28 mouse cellular contexts compared by ENCODE assay signal in the genomic region with DNA sequence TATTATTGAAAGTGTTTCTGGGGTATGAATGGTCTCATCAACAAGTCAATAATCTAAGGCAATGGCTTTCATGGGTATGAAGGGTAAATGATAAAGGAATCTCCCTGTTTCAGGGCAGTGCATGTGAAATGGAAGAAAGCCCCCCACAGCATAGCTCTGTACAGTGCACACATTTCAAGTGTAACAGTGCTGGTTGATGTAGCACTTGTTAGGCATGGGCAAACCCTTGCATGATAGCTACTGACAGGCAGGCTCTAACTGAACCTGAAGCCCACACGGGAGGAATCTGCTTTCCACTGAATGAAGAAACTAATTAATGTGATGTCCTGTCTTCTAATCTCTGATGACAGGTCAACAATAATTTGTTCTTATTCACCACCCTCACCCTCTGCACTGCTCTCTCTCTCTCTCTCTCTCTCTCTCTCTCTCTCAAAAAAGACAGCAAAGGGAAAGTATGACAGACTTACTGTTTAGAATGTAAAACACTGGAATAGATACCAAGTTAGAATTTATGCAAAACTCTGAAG.
A peak's percentile ranks its signal among the peaks of the same experiment; 100 is the strongest.
DNase-seq lines count a peak whose midpoint lies in the region; ATAC-seq and TF ChIP-seq lines count a peak whose summit lies in the region.
"Had no signal": no experiment of that assay in that cellular context is flagged by ENCODE, and none has a peak within 500 bp of the region (broad histone marks: within the 10 kb centered on the region; RNA-seq: fewer than 3 reads in every experiment).

No protein-coding gene starts in this region.

- DNase-seq in hindbrain, postnatal 0 days (ENCODE audit: low spot score): peak; percentile 52
- DNase-seq in hindbrain, embryonic 10.5 days (ENCODE audit: low spot score): no peak
- peak; percentile 60 for DNase-seq in midbrain, postnatal 0 days (ENCODE audit: low spot score)
- DNase-seq in midbrain, embryonic 10.5 days (ENCODE audit: low spot score): no peak
- peak; percentile 94 for DNase-seq in retina, embryonic 14.5 days (ENCODE audit: low spot score)
- no peak for DNase-seq in right cerebral cortex, postnatal 10 days (ENCODE audit: low spot score in 2 of 2)
- DNase-seq in limb, embryonic 10.5 days (ENCODE audit: low spot score): no peak
- DNase-seq: adrenal gland, adult 2 months; adrenal gland, postnatal 14 days; B cell, adult 2 months; cerebellum, adult 11-12 months; cerebellum, adult 8-10 months; cerebellum, postnatal 10 days; cerebellum, postnatal 36 days; embryo, embryonic 11 days; forebrain, postnatal 0 days; gastrocnemius, postnatal 25 days; heart, adult 18-20 months; heart, postnatal 10 days; heart, postnatal 4 days had no signal

- 49% methylated on average over 1 of the region's 1 CpGs for WGBS in hindbrain, postnatal 0 days
- WGBS in hindbrain, embryonic 10.5 days: 60% methylated on average over 1 of the region's 1 CpGs
- WGBS in midbrain, postnatal 0 days: 24% methylated on average over 1 of the region's 1 CpGs
- 55% methylated on average over 1 of the region's 1 CpGs for WGBS in midbrain, embryonic 10.5 days
- 80% methylated on average over 1 of the region's 1 CpGs for WGBS in limb, embryonic 10.5 days

- ATAC-seq in hindbrain, postnatal 0 days: peak; percentile 66
- no peak for ATAC-seq in midbrain, postnatal 0 days (ENCODE audit: low FRiP score)
- ATAC-seq: forebrain, embryonic 14.5 days; forebrain, postnatal 0 days had no signal

- no peak overlapping the region for H3K27ac ChIP-seq in hindbrain, postnatal 0 days
- H3K27ac ChIP-seq in hindbrain, embryonic 10.5 days: no peak overlapping the region
- no peak overlapping the region for H3K27ac ChIP-seq in midbrain, postnatal 0 days (ENCODE audit: low read depth, low read length)
- H3K27ac ChIP-seq in midbrain, embryonic 10.5 days (replicated peaks): no peak overlapping the region
- no peak overlapping the region for H3K27ac ChIP-seq in limb, embryonic 10.5 days
- H3K27ac ChIP-seq: embryonic facial prominence, embryonic 15.5 days; heart, embryonic 15.5 days; hindbrain, embryonic 12.5 days; hindbrain, embryonic 15.5 days had no signal

- no peak overlapping the region for H3K4me3 ChIP-seq in hindbrain, postnatal 0 days (ENCODE audit: low read length)
- H3K4me3 ChIP-seq in hindbrain, embryonic 10.5 days: no peak overlapping the region
- no peak overlapping the region for H3K4me3 ChIP-seq in midbrain, postnatal 0 days (ENCODE audit: low read depth, low read length)
- H3K4me3 ChIP-seq in midbrain, embryonic 10.5 days: no peak overlapping the region
- H3K4me3 ChIP-seq in limb, embryonic 10.5 days: no peak overlapping the region
- H3K4me3 ChIP-seq: embryonic facial prominence, embryonic 15.5 days; heart, embryonic 12.5 days; heart, embryonic 15.5 days; hindbrain, embryonic 12.5 days; hindbrain, embryonic 15.5 days had no signal

- TF ChIP-seq CTCF in hindbrain, postnatal 0 days (IDR thresholded peaks at IDR 0.05; ENCODE audit: low read depth): no peak
- TF ChIP-seq CTCF in midbrain, postnatal 0 days (IDR thresholded peaks at IDR 0.05): no peak

- H3K9me3 ChIP-seq in hindbrain, postnatal 0 days (ENCODE audit: low read length): no peaks in the 10 kb centered on the region
- H3K9me3 ChIP-seq in hindbrain, embryonic 10.5 days: no peaks in the 10 kb centered on the region
- no peaks in the 10 kb centered on the region for H3K9me3 ChIP-seq in midbrain, postnatal 0 days (ENCODE audit: low read length)
- no peaks in the 10 kb centered on the region for H3K9me3 ChIP-seq in midbrain, embryonic 10.5 days (replicated peaks)
- no peaks in the 10 kb centered on the region for H3K9me3 ChIP-seq in limb, embryonic 10.5 days (replicated peaks)
- H3K9me3 ChIP-seq: embryonic facial prominence, embryonic 15.5 days; G1E; heart, embryonic 12.5 days; heart, embryonic 15.5 days; hindbrain, embryonic 12.5 days; hindbrain, embryonic 15.5 days had no signal

- no peak overlapping the region for H3K9ac ChIP-seq in hindbrain, postnatal 0 days (replicated peaks; ENCODE audit: low read length)
- H3K9ac ChIP-seq in midbrain, postnatal 0 days (replicated peaks; ENCODE audit: low read length, poor library complexity, severe bottlenecking): no peak overlapping the region
- H3K9ac ChIP-seq: embryonic facial prominence, embryonic 15.5 days; forebrain, postnatal 0 days; heart, embryonic 12.5 days; heart, embryonic 15.5 days; hindbrain, embryonic 12.5 days; hindbrain, embryonic 15.5 days had no signal

- H3K27me3 ChIP-seq in hindbrain, postnatal 0 days (ENCODE audit: insufficient read depth, low read length): no peaks in the 10 kb centered on the region
- no peaks in the 10 kb centered on the region for H3K27me3 ChIP-seq in hindbrain, embryonic 10.5 days (ENCODE audit: insufficient read depth, poor library complexity, severe bottlenecking)
- H3K27me3 ChIP-seq in midbrain, postnatal 0 days (ENCODE audit: insufficient read depth, low read length): no peaks in the 10 kb centered on the region
- H3K27me3 ChIP-seq in midbrain, embryonic 10.5 days (ENCODE audit: low read depth, poor library complexity, severe bottlenecking): no peaks in the 10 kb centered on the region
- H3K27me3 ChIP-seq in limb, embryonic 10.5 days (ENCODE audit: low read depth, poor library complexity, severe bottlenecking): no peaks in the 10 kb centered on the region
- H3K27me3 ChIP-seq: CH12.LX; embryonic facial prominence, embryonic 15.5 days; heart, embryonic 12.5 days; heart, embryonic 15.5 days; hindbrain, embryonic 12.5 days; hindbrain, embryonic 15.5 days had no signal

- H3K4me1 ChIP-seq in hindbrain, postnatal 0 days (ENCODE audit: insufficient read depth, low read length): no peaks in the 10 kb centered on the region
- H3K4me1 ChIP-seq in hindbrain, embryonic 10.5 days (replicated peaks): no peaks in the 10 kb centered on the region
- no peaks in the 10 kb centered on the region for H3K4me1 ChIP-seq in midbrain, postnatal 0 days (ENCODE audit: insufficient read depth, low read length)
- no peaks in the 10 kb centered on the region for H3K4me1 ChIP-seq in midbrain, embryonic 10.5 days
- H3K4me1 ChIP-seq in limb, embryonic 10.5 days: no peaks in the 10 kb centered on the region
- H3K4me1 ChIP-seq: embryonic facial prominence, embryonic 15.5 days; heart, embryonic 15.5 days; hindbrain, embryonic 12.5 days; hindbrain, embryonic 15.5 days had no signal

- no peak overlapping the region for H3K4me2 ChIP-seq in hindbrain, postnatal 0 days (ENCODE audit: low read depth, low read length)
- H3K4me2 ChIP-seq in midbrain, postnatal 0 days (ENCODE audit: low read depth, low read length, poor library complexity, severe bottlenecking): no peak overlapping the region
- H3K4me2 ChIP-seq: embryonic facial prominence, embryonic 15.5 days; heart, embryonic 12.5 days; heart, embryonic 15.5 days; hindbrain, embryonic 12.5 days; hindbrain, embryonic 15.5 days had no signal

- no peaks in the 10 kb centered on the region for H3K36me3 ChIP-seq in hindbrain, postnatal 0 days (ENCODE audit: insufficient read depth, low read length)
- no peaks in the 10 kb centered on the region for H3K36me3 ChIP-seq in hindbrain, embryonic 10.5 days
- no peaks in the 10 kb centered on the region for H3K36me3 ChIP-seq in midbrain, postnatal 0 days (ENCODE audit: insufficient read depth, low read length)
- H3K36me3 ChIP-seq in midbrain, embryonic 10.5 days: no peaks in the 10 kb centered on the region
- no peaks in the 10 kb centered on the region for H3K36me3 ChIP-seq in limb, embryonic 10.5 days
- H3K36me3 ChIP-seq: embryonic facial prominence, embryonic 15.5 days; G1E; heart, embryonic 12.5 days; heart, embryonic 15.5 days; hindbrain, embryonic 12.5 days; hindbrain, embryonic 15.5 days had no signal

Comparison
In these comparisons a context has a peak if more than half of its experiments do, and no peak if none do; other contexts are left out.
1. DNase-seq: peak in hindbrain, postnatal 0 days (single experiment), midbrain, postnatal 0 days (single experiment) and retina, embryonic 14.5 days (single experiment); none in hindbrain, embryonic 10.5 days (single experiment), midbrain, embryonic 10.5 days (single experiment), right cerebral cortex, postnatal 10 days (0 of 2) and limb, embryonic 10.5 days (single experiment).